Comparison of ENCODE assay signal across 7 mouse cellular contexts in the genomic region with DNA sequence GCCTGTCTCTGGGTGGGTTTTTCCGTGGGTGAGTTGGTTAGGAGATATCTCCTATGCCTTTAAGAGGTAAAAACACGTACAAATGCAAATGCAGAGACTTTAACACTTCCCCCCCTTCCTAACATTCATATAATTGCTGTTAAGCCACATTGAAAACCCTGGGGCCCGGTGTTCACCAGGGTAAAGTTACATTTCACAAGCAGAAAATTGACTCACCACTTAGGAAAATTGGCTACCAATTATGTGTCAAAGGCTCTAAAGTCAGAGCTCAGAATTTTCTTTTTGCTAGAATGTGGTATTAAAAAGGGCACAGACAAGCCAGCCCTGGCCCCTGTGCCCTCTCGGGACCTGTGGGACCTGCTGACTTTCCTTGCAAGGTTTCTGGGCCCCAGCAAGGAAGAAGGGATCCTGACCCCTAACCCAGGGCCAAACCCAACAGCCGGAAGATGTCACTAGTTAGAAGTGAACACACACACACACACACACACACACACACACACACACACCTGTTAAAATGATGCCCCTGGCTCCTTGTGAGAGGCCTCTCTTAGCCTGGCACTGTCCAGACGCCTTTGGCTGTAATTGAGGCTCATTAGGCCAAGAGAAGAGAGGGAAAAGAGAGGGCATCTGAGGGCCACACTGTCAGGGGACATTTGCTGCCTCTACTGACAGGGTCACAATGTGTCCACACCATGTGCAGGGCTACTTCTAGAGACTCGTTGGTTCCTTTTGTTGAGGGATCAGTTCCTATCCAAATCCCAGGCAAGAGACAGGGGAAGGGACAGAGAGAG. TPM values are rescaled to one million over a fixed set of nuclear protein-coding genes. Genes with fewer than 3 reads are reported as not detected.
DNase-seq lines count a peak whose midpoint lies in the region; ATAC-seq and TF ChIP-seq lines count a peak whose summit lies in the region.

No protein-coding gene starts in this region.

- DNase-seq in intestine, embryonic 14.5 days (ENCODE audit: low spot score), result peak; percentile 51
- peak; percentile 63 for DNase-seq in embryonic facial prominence, embryonic 11.5 days (ENCODE audit: low spot score)
- no peak for DNase-seq in heart, postnatal 0 days (ENCODE audit: low spot score)
- no peak for DNase-seq in right cerebral cortex, postnatal 36 days (ENCODE audit: low spot score in 2 of 2)

- peaks cover 18% of the 10 kb centered on the region; the same call in 1 of the 2 replicates for H3K27me3 ChIP-seq in intestine, embryonic 14.5 days (replicated peaks; ENCODE audit: control insufficient read depth, insufficient read depth, low read length)
- no peaks in the 10 kb centered on the region for H3K27me3 ChIP-seq in intestine, postnatal 0 days (replicated peaks; ENCODE audit: control insufficient read depth, insufficient read depth, low read length)
- no peaks in the 10 kb centered on the region for H3K27me3 ChIP-seq in embryonic facial prominence, embryonic 11.5 days (ENCODE audit: control insufficient read depth, insufficient read depth, low read length)
- no peaks in the 10 kb centered on the region for H3K27me3 ChIP-seq in heart, postnatal 0 days (ENCODE audit: control insufficient read depth, insufficient read depth, low read length)
- 0 out of 2 replicates have a peak, but pooled peaks cover 3% of the 10 kb centered on the region for H3K27me3 ChIP-seq in midbrain, embryonic 13.5 days

- H3K4me2 ChIP-seq in intestine, embryonic 14.5 days (ENCODE audit: low read length), result peak overlapping the region; percentile 46
- no peak overlapping the region for H3K4me2 ChIP-seq in intestine, postnatal 0 days (replicated peaks; ENCODE audit: low read depth)
- no peak overlapping the region; the same call in 1 of the 2 replicates for H3K4me2 ChIP-seq in embryonic facial prominence, embryonic 11.5 days (ENCODE audit: low read depth, low read length)
- peak overlapping the region; percentile 59 for H3K4me2 ChIP-seq in heart, postnatal 0 days (ENCODE audit: low read depth, low read length)
- peak overlapping the region; percentile 49 for H3K4me2 ChIP-seq in midbrain, embryonic 13.5 days (replicated peaks)

- H3K36me3 ChIP-seq in intestine, embryonic 14.5 days (ENCODE audit: control insufficient read depth, insufficient read depth, low read length), result no peaks in the 10 kb centered on the region
- no peaks in the 10 kb centered on the region for H3K36me3 ChIP-seq in intestine, postnatal 0 days (ENCODE audit: control insufficient read depth, insufficient read depth)
- no peaks in the 10 kb centered on the region for H3K36me3 ChIP-seq in embryonic facial prominence, embryonic 11.5 days (replicated peaks; ENCODE audit: control insufficient read depth, insufficient read depth, low read depth, low read length)
- no peaks in the 10 kb centered on the region for H3K36me3 ChIP-seq in heart, postnatal 0 days (replicated peaks; ENCODE audit: control insufficient read depth, insufficient read depth, low read length)
- H3K36me3 ChIP-seq in midbrain, embryonic 13.5 days, result no peaks in the 10 kb centered on the region

- no peaks in the 10 kb centered on the region for H3K9me3 ChIP-seq in intestine, embryonic 14.5 days (ENCODE audit: control insufficient read depth, low read length)
- H3K9me3 ChIP-seq in intestine, postnatal 0 days (ENCODE audit: control insufficient read depth), result no peaks in the 10 kb centered on the region
- no peaks in the 10 kb centered on the region for H3K9me3 ChIP-seq in embryonic facial prominence, embryonic 11.5 days (replicated peaks; ENCODE audit: control insufficient read depth, low read length)
- no peaks in the 10 kb centered on the region for H3K9me3 ChIP-seq in heart, postnatal 0 days (replicated peaks; ENCODE audit: control insufficient read depth, low read length)
- no peaks in the 10 kb centered on the region for H3K9me3 ChIP-seq in midbrain, embryonic 13.5 days

- WGBS in intestine, embryonic 14.5 days, result 51% methylated on average over 7 of the region's 7 CpGs
- 59% methylated on average over 7 of the region's 7 CpGs for WGBS in intestine, postnatal 0 days
- WGBS in embryonic facial prominence, embryonic 11.5 days, result 7% methylated on average over 7 of the region's 7 CpGs
- 71% methylated on average over 7 of the region's 7 CpGs for WGBS in heart, postnatal 0 days
- 26% methylated on average over 7 of the region's 7 CpGs for whole genome bisulfite sequencing in midbrain, embryonic 13.5 days

- no peak overlapping the region for H3K4me3 ChIP-seq in intestine, embryonic 14.5 days (ENCODE audit: low read depth, low read length)
- H3K4me3 ChIP-seq in intestine, postnatal 0 days (ENCODE audit: low read depth, low read length), result no peak overlapping the region
- H3K4me3 ChIP-seq in embryonic facial prominence, embryonic 11.5 days (ENCODE audit: low read depth, low read length), result no peak overlapping the region
- H3K4me3 ChIP-seq in heart, postnatal 0 days (ENCODE audit: low read depth, low read length), result peak overlapping the region; percentile 36; the same call in 1 of the 2 replicates
- H3K4me3 ChIP-seq in midbrain, embryonic 13.5 days (replicated peaks), result no peak overlapping the region

- ATAC-seq in intestine, embryonic 14.5 days (replicated peaks; ENCODE audit: low FRiP score, low TSS enrichment, low read depth), result no peak
- ATAC-seq in intestine, postnatal 0 days, result no peak
- ATAC-seq in embryonic facial prominence, embryonic 11.5 days (replicated peaks; ENCODE audit: insufficient number of reproducible peaks, low FRiP score, low TSS enrichment, low read depth), result peak; percentile 42; the same call in 1 of the 2 replicates
- ATAC-seq in heart, postnatal 0 days (ENCODE audit: insufficient read depth, low read depth), result no peak
- no peak for ATAC-seq in midbrain, embryonic 13.5 days
- no peak for ATAC-seq in megakaryocyte-erythroid progenitor cell, adult 5-6 weeks (replicated peaks; ENCODE audit: low FRiP score, low TSS enrichment, poor library complexity, severe bottlenecking)

- TF ChIP-seq EP300 in heart, postnatal 0 days (IDR thresholded peaks at IDR 0.05; ENCODE audit: low read depth), result no peak

- H3K27ac ChIP-seq in intestine, embryonic 14.5 days (ENCODE audit: low read depth), result peak overlapping the region; percentile 43; the same call in 1 of the 2 replicates
- H3K27ac ChIP-seq in intestine, postnatal 0 days (ENCODE audit: low read depth, low read length), result no peak overlapping the region
- H3K27ac ChIP-seq in embryonic facial prominence, embryonic 11.5 days (replicated peaks; ENCODE audit: low read depth, low read length), result no peak overlapping the region
- H3K27ac ChIP-seq in heart, postnatal 0 days (ENCODE audit: low read depth), result peak overlapping the region; percentile 79
- H3K27ac ChIP-seq in midbrain, embryonic 13.5 days, result 0 out of 2 replicates have a peak overlapping the region, but pooled peaks have one; percentile 9

- peaks cover 22% of the 10 kb centered on the region for H3K4me1 ChIP-seq in intestine, embryonic 14.5 days (replicated peaks; ENCODE audit: control insufficient read depth, insufficient read depth, low read length)
- H3K4me1 ChIP-seq in intestine, postnatal 0 days (replicated peaks; ENCODE audit: control insufficient read depth, insufficient read depth, low read length), result no peaks in the 10 kb centered on the region
- H3K4me1 ChIP-seq in embryonic facial prominence, embryonic 11.5 days (ENCODE audit: control insufficient read depth, insufficient read depth, low read length), result peaks cover 3% of the 10 kb centered on the region; the same call in 1 of the 2 replicates
- no peaks in the 10 kb centered on the region for H3K4me1 ChIP-seq in heart, postnatal 0 days (ENCODE audit: control insufficient read depth, insufficient read depth)
- peaks cover 52% of the 10 kb centered on the region for H3K4me1 ChIP-seq in midbrain, embryonic 13.5 days (replicated peaks)

- TF ChIP-seq CTCF in intestine, postnatal 0 days (IDR thresholded peaks at IDR 0.05; ENCODE audit: low read depth), result no peak
- TF ChIP-seq CTCF in heart, postnatal 0 days (IDR thresholded peaks at IDR 0.05; ENCODE audit: low read depth), result no peak

- no peak overlapping the region for H3K9ac ChIP-seq in intestine, embryonic 14.5 days (ENCODE audit: low read length)
- no peak overlapping the region for H3K9ac ChIP-seq in intestine, postnatal 0 days (ENCODE audit: low read depth, low read length)
- H3K9ac ChIP-seq in embryonic facial prominence, embryonic 11.5 days (replicated peaks; ENCODE audit: low read length), result no peak overlapping the region
- peak overlapping the region; percentile 36; the same call in 1 of the 2 replicates for H3K9ac ChIP-seq in heart, postnatal 0 days (replicated peaks; ENCODE audit: low read depth, low read length)
- peak overlapping the region; percentile 61; the same call in 1 of the 2 replicates for H3K9ac ChIP-seq in midbrain, embryonic 13.5 days (replicated peaks)

RNA-seq across cellular contexts. Expression of gene Ebf1, which starts 48.8 kb away (rescaled TPM):
- polyA plus RNA-seq in intestine, embryonic 14.5 days (2014; fragmentation: Nextera tagmentation; extraction: Ambion mirVana), result 8.4 and 10.0 TPM in 2 replicates
- polyA plus RNA-seq in intestine, postnatal 0 days (2015; fragmentation: Nextera tagmentation; extraction: Ambion mirVana), result 4.0 and 4.3 TPM in 2 replicates
- 47.9 and 50.3 TPM in 2 replicates for polyA plus RNA-seq in embryonic facial prominence, embryonic 11.5 days (2014; fragmentation: Nextera tagmentation; extraction: Ambion mirVana)
- 8.1 and 12.8 TPM in 2 replicates for total RNA-seq in heart, postnatal 0 days (2014; rRNA removed; ENCODE audit: low replicate concordance)
- 10.4 and 10.5 TPM in 2 replicates for polyA plus RNA-seq in heart, postnatal 0 days (2015; fragmentation: Nextera tagmentation; extraction: Ambion mirVana)
- 93.8 and 94.0 TPM in 2 replicates for polyA plus RNA-seq in midbrain, embryonic 13.5 days (2015; fragmentation: Nextera tagmentation; extraction: Ambion mirVana)
- total RNA-seq in megakaryocyte-erythroid progenitor cell, adult 5-6 weeks (2014; fragmentation: Nextera tagmentation), result 4.0 and 26.9 TPM in 2 replicates
- 2.9 TPM in 1 of 2 replicates, not detected in the other for total RNA-seq in megakaryocyte-erythroid progenitor cell, adult 5-6 weeks (2017)

Comparison
In these comparisons a context has a peak if more than half of its experiments do, and no peak if none do; other contexts are left out.
1. H3K27ac ChIP-seq: peak in intestine, embryonic 14.5 days (single experiment), heart, postnatal 0 days (single experiment) and midbrain, embryonic 13.5 days (single experiment); none in intestine, postnatal 0 days (single experiment) and embryonic facial prominence, embryonic 11.5 days (single experiment).
2. H3K4me2 ChIP-seq: peak in intestine, embryonic 14.5 days (single experiment), heart, postnatal 0 days (single experiment) and midbrain, embryonic 13.5 days (single experiment); none in intestine, postnatal 0 days (single experiment) and embryonic facial prominence, embryonic 11.5 days (single experiment).
3. DNase-seq: peak in intestine, embryonic 14.5 days (single experiment) and embryonic facial prominence, embryonic 11.5 days (single experiment); none in heart, postnatal 0 days (single experiment) and right cerebral cortex, postnatal 36 days (0 of 2).
4. H3K9ac ChIP-seq: peak in heart, postnatal 0 days (single experiment) and midbrain, embryonic 13.5 days (single experiment); none in intestine, embryonic 14.5 days (single experiment), intestine, postnatal 0 days (single experiment) and embryonic facial prominence, embryonic 11.5 days (single experiment).